Mouse (Mus musculus): ENCODE results near the gene Epha6.

DNA sequence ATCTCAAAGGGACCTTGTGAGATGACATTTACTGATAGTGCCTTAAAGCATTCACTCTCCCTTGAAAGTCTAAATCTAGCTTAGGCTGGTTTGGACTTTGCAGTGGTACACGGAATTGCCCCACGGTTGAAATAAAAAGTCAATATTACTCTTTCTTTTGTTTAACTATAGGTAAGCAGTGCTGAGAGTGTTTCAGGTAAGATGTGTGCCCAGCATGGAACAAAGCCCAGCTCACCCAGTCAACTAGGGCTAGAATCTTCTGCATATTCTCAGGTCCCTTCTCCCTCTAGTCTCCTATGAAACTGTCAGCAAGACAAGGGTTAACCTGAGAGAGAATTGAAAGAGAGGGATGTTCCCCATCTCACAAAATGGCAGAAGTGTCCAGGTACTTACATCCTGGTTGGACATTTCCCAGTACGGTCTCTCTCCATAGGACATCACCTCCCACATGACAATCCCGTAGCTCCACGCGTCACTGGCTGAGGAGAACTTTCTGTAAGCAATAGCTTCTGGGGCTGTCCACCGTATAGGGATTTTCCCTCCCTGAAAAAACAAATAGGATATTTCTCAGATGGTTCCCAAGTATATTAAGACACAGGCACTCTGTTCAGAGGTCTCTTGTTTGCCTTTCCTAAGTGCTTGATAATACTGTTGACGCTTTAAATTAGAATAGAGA, 923.0 kb downstream of the Epha6 start:
- no peak for TF ChIP-seq CTCF (IDR thresholded peaks at IDR 0.05; ENCODE audit: low read depth)
- no peak for TF ChIP-seq EP300 (IDR thresholded peaks at IDR 0.05; ENCODE audit: low read depth)

Data from liver, embryonic 14.5 days (tissue).